Mouse (Mus musculus): ENCODE results near the gene Camta1.

The Camta1 gene

GRCm38 (mm10) chr4:151682831-151683488, 178.7 kb downstream of the Camta1 start:
- no peak for DNase-seq (ENCODE audit: low spot score)

GRCm38 (mm10) chr4:151672452-151672851, 189.2 kb downstream of the Camta1 start:
- DNase-seq (ENCODE audit: low spot score) = no peak

DNA sequence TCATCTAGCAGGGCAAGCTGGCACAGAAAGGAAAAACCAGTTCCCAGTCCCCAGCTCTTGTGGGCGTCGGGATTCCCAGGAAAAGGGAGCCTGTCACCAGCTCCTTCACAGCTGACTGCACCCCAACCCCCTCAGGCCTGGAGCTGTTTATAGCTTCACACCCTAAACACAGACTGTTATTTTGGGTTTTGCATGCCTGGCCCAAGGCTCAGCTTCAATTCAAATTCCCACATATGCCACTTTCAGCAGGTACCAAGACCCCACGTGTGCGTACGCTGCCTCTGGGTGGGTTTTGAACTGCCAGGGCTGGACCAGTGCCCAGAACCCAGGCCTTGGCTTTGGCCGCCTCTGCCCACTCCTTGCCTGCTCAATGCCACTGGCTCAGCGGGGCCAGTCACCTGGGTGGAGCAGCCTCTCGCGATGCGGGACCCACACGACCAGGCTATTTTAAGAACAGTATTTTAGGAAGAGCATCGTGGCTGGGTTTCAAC, 195.2 kb downstream of the Camta1 start:
- DNase-seq (ENCODE audit: low spot score) = no peak

- DNase-seq (ENCODE audit: low spot score) = no peak
Measured at GRCm38 (mm10) chr4:151661486-151661885, 200.2 kb downstream of the Camta1 start.

DNA sequence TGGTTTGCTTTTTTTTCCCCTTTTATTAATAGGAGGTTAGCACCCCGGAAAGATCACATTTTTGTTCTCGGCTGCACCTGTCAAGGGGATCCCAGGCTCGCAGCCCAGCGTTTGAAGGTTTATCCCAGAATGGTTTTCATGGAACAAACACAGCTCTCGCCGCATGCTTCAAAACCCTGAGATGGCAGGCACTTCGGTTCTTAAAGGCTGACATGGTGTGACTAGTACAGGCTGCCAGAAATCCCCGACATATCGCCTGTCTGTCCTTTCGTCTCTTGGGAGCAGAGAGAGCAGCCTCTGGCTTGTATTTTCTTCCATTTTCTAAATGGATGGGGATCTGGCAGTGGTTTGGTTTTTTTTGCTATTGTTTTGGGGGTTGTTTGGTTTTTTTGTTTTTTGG, 205.2 kb downstream of the Camta1 start:
- no peak for DNase-seq (ENCODE audit: low spot score)

- DNase-seq (ENCODE audit: low spot score) = no peak
Measured at GRCm38 (mm10) chr4:151655637-151656385, 205.9 kb downstream of the Camta1 start.

DNA sequence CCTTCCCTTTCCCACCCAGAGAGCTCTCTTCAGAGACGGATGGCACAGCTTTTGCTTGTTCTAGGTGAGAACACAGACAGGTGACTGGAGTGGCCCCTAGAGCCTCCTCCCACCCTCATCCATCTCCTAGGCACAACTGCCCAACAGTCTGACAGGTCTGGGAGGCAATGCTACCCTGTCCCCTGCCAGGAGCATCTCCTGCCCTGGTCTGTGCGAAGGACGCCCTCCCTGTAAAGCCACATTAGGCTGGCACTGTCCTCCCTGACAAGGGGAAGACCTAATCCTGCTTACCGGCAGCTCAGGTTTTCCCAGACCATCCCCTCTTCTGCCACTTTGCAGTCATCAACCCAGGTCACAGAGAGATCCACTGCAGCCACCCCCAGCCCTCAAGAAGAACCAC, 206.4 kb downstream of the Camta1 start:
- no peak for DNase-seq (ENCODE audit: low spot score)

- DNase-seq (ENCODE audit: low spot score) = no peak
Measured at GRCm38 (mm10) chr4:151642418-151642817, 219.3 kb downstream of the Camta1 start.

- no peak for DNase-seq (ENCODE audit: low spot score)
Measured at GRCm38 (mm10) chr4:151640971-151641370, 220.7 kb downstream of the Camta1 start.

DNA sequence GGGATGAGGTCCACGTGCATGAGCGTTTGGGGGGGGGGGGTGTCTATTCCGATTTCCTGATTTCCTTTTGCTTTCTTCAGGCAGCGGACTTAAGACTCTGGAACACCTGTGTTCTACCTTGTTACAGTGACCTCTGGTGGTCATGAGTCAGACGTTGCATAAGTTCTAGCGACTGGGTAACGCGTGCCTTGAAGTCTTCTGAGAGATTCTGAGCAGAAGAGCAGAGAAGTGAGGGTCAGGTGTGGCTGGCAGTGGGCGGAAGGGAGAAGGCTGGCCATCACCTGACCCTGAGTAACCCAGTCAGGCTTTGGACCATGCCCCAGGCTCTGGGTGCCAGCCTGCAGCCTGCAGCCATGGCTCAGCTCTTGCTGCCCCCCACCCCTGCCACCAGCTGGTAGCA, 222.7 kb downstream of the Camta1 start:
- DNase-seq (ENCODE audit: low spot score) = no peak

- DNase-seq (ENCODE audit: low spot score) = no peak
Measured at GRCm38 (mm10) chr4:151637348-151637747, 224.3 kb downstream of the Camta1 start.

DNA sequence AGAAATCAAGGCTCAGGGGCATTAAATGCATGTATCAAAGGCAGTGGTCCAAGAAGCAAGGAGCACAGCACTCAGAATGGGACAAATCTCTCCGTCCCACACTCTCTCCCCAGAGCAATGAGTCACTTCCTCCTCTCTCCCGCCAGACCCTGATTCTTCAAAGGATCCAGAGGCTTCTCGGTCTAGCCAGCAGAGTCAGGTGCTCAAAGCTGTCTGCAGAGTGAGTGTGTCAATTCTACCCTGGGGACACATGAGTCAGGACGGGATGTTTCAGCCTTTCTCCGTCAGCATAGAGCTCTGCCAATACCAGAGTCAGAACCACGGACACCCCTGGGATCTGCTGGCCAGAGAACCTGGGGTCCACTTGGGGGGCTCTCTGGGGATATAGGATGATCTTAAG, 226.9 kb downstream of the Camta1 start:
- DNase-seq (ENCODE audit: low spot score) = no peak

DNA sequence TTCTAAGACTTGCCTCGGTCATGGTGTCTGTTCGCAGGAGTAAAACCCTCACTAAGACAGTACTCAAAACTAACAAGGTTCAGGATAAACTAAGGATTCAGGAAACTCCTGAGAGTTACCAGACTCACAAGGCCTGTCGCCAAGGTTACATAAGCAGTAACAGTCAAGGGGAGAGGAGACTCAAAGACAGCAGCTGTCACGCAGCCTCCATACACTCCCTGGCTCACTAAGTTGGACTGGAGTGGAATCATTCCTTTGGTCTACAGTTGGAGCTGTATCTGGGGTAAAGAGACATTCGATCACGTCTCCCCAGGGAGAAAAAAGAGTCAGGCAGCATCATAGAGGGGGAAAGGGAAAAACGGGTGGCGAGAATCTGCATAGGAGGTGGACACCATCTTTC, 227.9 kb downstream of the Camta1 start:
- DNase-seq (ENCODE audit: low spot score) = no peak

DNA sequence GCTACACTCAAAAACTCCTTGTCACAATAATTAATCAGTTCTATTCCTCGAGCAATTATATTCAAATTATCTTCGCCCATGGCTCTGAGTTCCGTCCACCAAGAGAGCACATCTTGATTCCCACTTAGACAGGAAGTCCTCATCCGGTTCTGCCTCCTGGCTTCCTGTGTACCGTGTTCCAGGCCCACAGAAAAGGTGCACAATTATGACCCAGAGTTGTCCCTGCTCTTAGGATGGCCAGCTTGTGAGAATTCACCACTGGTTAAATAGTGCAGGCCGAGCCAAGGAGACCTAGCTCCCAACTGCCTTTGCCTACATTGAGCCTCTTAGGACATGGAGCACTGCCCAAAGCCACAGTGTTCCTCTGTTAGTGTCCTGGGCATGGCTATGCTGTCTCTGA, 229.4 kb downstream of the Camta1 start:
- DNase-seq (ENCODE audit: low spot score) = no peak

GRCm38 (mm10) chr4:151630664-151631063, 231.0 kb downstream of the Camta1 start:
- no peak for DNase-seq (ENCODE audit: low spot score)

GRCm38 (mm10) chr4:151630231-151630630, 231.4 kb downstream of the Camta1 start:
- DNase-seq (ENCODE audit: low spot score) = no peak

DNA sequence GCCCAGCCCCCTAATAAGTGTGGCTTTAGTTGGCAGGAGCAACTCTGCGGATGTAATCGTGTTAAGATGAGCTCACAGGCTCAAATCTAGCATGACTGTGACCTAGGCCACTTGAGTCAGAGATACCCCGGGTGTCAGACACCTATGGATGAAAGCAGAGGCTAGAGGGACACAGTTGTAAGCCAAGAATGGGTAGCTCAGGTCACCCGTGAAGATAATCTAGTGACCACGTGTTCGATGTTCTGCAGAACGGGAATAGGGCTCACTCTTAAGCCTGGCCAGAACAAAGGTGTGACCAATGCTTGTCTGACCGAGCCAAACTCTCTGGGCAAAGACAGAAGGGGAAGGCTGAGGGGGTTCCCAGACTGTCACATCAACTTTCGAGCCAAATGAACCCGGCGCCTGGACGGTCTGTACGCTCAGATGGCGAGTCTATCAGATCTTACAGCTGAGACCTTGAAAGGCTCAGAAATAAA, 242.1 kb downstream of the Camta1 start:
- DNase-seq (ENCODE audit: low spot score) = no peak

DNA sequence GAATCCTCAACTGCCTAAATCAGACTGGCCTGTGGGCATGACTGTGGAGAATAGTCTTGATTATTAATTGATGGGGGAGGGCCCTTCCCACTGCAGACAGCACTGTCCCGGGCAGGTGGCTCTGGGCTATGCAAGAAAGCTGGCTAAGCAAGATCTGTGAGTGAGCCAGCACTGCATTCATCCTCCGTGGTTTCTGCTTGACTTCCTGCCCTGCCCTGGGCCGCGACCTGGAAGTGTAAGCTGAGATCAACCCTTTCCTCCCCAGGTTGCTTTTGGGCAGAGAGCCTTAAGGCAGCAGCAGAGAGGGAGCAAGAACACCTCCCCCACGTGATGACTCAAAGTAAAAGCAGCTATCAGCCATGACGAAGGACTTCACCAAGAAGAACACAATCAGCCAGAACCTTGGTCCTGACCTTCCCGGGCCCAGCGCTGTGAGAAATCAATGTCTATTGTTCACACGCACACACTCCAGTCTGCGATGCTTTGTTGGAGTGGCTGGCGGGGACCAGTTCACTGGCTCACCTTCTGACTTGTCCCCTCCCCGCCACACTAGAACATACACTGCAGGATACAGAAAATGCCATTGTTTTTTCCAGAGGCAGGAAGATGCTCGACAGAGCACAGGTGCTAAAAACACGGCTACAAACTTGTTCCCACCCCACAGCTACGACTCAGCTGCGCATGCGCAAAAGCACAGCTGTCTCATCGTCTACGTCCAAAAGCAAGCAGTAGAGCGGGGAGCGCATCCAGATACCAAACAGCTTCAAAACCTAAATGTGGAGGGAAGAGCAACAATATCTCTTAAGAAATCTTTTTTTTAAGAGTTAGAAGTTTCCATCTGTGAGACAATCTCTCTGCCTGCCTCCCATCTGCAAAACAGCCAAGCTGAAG, 243.0 kb downstream of the Camta1 start:
- DNase-seq (ENCODE audit: low spot score) = no peak

- DNase-seq (ENCODE audit: low spot score) = no peak
Measured at GRCm38 (mm10) chr4:151611621-151612020, 250.1 kb downstream of the Camta1 start.

- DNase-seq (ENCODE audit: low spot score) = no peak
Measured at GRCm38 (mm10) chr4:151610266-151610665, 251.4 kb downstream of the Camta1 start.

GRCm38 (mm10) chr4:151604907-151605306, 256.8 kb downstream of the Camta1 start:
- no peak for DNase-seq (ENCODE audit: low spot score)

GRCm38 (mm10) chr4:151604481-151604880, 257.2 kb downstream of the Camta1 start:
- no peak for DNase-seq (ENCODE audit: low spot score)

Data from T-cell, adult 2 months (primary cell).